Mouse (Mus musculus): ENCODE data around the gene Gdf10.

GRCm38 (mm10) chr14:33885466-33885865, 37.9 kb upstream of the Gdf10 start:
- TF ChIP-seq CTCF (IDR thresholded peaks at IDR 0.05; ENCODE audit: low read depth, low read length) (no peak), TAL1 (conservative IDR thresholded peaks at IDR 0.05; ENCODE audit: low read depth, low read length) (no peak), GATA1 (IDR thresholded peaks at IDR 0.05; ENCODE audit: borderline replicate concordance, low read length) (no peak), POLR2AphosphoS5 (IDR thresholded peaks at IDR 0.05; ENCODE audit: insufficient replicate concordance, low read depth, low read length) (no peak)
